Mouse (Mus musculus) hindbrain, embryonic 11.5 days (tissue): ENCODE measurements at regions not wholly inside any gene's neighbourhood (a gene's known extent, or its start where the extent isn't known, plus 50 kb on each side); places are given as distances from the start of the nearest gene placed in this dataset.

ENCODE experiments used
- ATAC-seq: fragments of 200-750 bp; cut with Nextera tagmentation; 2 replicates; pipeline ENCODE4 v1.8.0; 2017; ENCODE audit warnings: mild to moderate bottlenecking, moderate TSS enrichment, moderate library complexity; ENCODE audit not compliant: low FRiP score
- DNase-seq: peaks from one replicate; pipeline ENCODE4 v3.0.0-alpha.2; 2015; ENCODE audit warnings: low spot score
- H3K27ac ChIP-seq: fragments of 300-500 bp; sonication (generic); 2 replicates; pipeline ENCODE4 v1.5.1; 2014; ENCODE audit warnings: mild to moderate bottlenecking, low read depth, low read length
- H3K27me3 ChIP-seq: fragments of 300-500 bp; sonication (generic); 2 replicates; pipeline ENCODE4 v1.6.1; 2014; ENCODE audit warnings: mild to moderate bottlenecking, low read length, moderate library complexity, mixed read lengths; ENCODE audit not compliant: control insufficient read depth, insufficient read depth
- H3K36me3 ChIP-seq: fragments of 300-500 bp; sonication (generic); 2 replicates; pipeline ENCODE4 v1.6.1; 2014; ENCODE audit warnings: mild to moderate bottlenecking, low read length, moderate library complexity, mixed read lengths; ENCODE audit not compliant: control insufficient read depth, insufficient read depth
- H3K4me1 ChIP-seq: fragments of 300-500 bp; sonication (generic); replicated peaks from 2 replicates; pipeline ENCODE4 v1.6.1; 2014; ENCODE audit warnings: low read length, mixed read lengths; ENCODE audit not compliant: control insufficient read depth, insufficient read depth
- H3K4me2 ChIP-seq: fragments of 300-500 bp; sonication (generic); replicated peaks from 2 replicates; pipeline ENCODE4 v1.6.1; 2014; ENCODE audit warnings: mild to moderate bottlenecking, low read depth, low read length
- H3K4me3 ChIP-seq: fragments of 300-500 bp; sonication (generic); 2 replicates; pipeline ENCODE4 v1.5.1; 2014; ENCODE audit warnings: low read depth, low read length
- H3K9ac ChIP-seq: fragments of 300-500 bp; sonication (generic); 2 replicates; pipeline ENCODE4 v1.6.1; 2014; ENCODE audit warnings: low read depth, low read length
- H3K9me3 ChIP-seq: fragments of 300-500 bp; sonication (generic); 2 replicates; pipeline ENCODE4 v1.6.1; 2016; ENCODE audit warnings: low read length; ENCODE audit not compliant: control insufficient read depth
- WGBS: fragments of 180-500 bp; shearing (Covaris S2); extraction: QIAGEN DNeasy Blood & Tissue Kit; methylation state at CpG from one replicate; pipeline ENCODE4 v1.1.7; 2014; 5-methylcytosine and 5-hydroxymethylcytosine counted together

GRCm38 (mm10) chr5:69464435-69464834 lies 78.0 kb downstream of the Yipf7 start:
- 73% methylated on average over 2 of the region's 2 CpGs for WGBS
- H3K4me3 ChIP-seq, result no peak overlapping the region
- ATAC-seq, result no peak
- no peak overlapping the region for H3K9ac ChIP-seq
- H3K27ac ChIP-seq, result no peak overlapping the region
- peak; percentile 2 for DNase-seq
- no peaks in the 10 kb centered on the region for H3K9me3 ChIP-seq
- H3K4me1 ChIP-seq, result no peaks in the 10 kb centered on the region
- no peaks in the 10 kb centered on the region for H3K27me3 ChIP-seq
- H3K36me3 ChIP-seq, result no peaks in the 10 kb centered on the region
- H3K4me2 ChIP-seq, result no peak overlapping the region
